Mouse (Mus musculus): ENCODE results near the gene Fam221a.
"Not testable (repeated sequence)": the region's sequence is repeated elsewhere in the genome, so short reads cannot be mapped to it uniquely, and the experiment has no call there.

Fam221a gene

GRCm38 (mm10) chr6:49378328-49378727, 10.8 kb downstream of the Fam221a start:
- no peak for DNase-seq (ENCODE audit: low read depth, low spot score)

GRCm38 (mm10) chr6:49394276-49394675, 26.7 kb downstream of the Fam221a start:
- no peak for DNase-seq (ENCODE audit: low read depth, low spot score)

GRCm38 (mm10) chr6:49395316-49395715, 27.8 kb downstream of the Fam221a start, which contains the start of gene Stk31:
Gene Stk31, plus strand, starts transcription at chr6:49395604.
- peak; percentile 70 for DNase-seq (ENCODE audit: low read depth, low spot score)

GRCm38 (mm10) chr6:49397466-49397865, 29.9 kb downstream of the Fam221a start:
- DNase-seq (ENCODE audit: low read depth, low spot score) = no peak

GRCm38 (mm10) chr6:49398365-49398764, 30.8 kb downstream of the Fam221a start:
- DNase-seq (ENCODE audit: low read depth, low spot score) = no peak

GRCm38 (mm10) chr6:49410830-49411229, 43.3 kb downstream of the Fam221a start:
- DNase-seq (ENCODE audit: low read depth, low spot score) = no peak

- not testable (repeated sequence) for DNase-seq (ENCODE audit: low read depth, low spot score)
Measured at GRCm38 (mm10) chr6:49412967-49413366, 45.4 kb downstream of the Fam221a start.

- DNase-seq (ENCODE audit: low read depth, low spot score) = no peak
Measured at GRCm38 (mm10) chr6:49415971-49416370, 48.4 kb downstream of the Fam221a start.

- no peak for DNase-seq (ENCODE audit: low read depth, low spot score)
Measured at GRCm38 (mm10) chr6:49437306-49437705, 69.8 kb downstream of the Fam221a start.
